Mouse (Mus musculus) lung, adult 2 months (tissue): ENCODE data around the gene Tbc1d2. TPM values are rescaled to one million over a fixed set of nuclear protein-coding genes. Genes with fewer than 3 reads are reported as not detected.
"Not testable (repeated sequence)": the region's sequence is repeated elsewhere in the genome, so short reads cannot be mapped to it uniquely, and the experiment has no call there.

Experiments
- DNase-seq: peaks from one replicate; pipeline ENCODE4 v3.0.0; 2022
- H3K4me1 ChIP-seq: fragments of 200-500 bp; 2 replicates; pipeline ENCODE4 v1.6.1; 2011; ENCODE audit warnings: low read length; ENCODE audit not compliant: control insufficient read depth, insufficient read depth
- H3K4me3 ChIP-seq: fragments of 200-500 bp; replicated peaks from 2 replicates; pipeline ENCODE3; 2011; ENCODE audit warnings: low read depth, mild to moderate bottlenecking, control low read depth, low read length; ENCODE audit errors: extremely low read depth
- CTCF ChIP-seq: fragments of 200-500 bp; IDR thresholded peaks from 2 replicates; pipeline ENCODE4 v1.5.1; 2011; ENCODE audit warnings: mild to moderate bottlenecking, low read length, control low read depth; ENCODE audit not compliant: insufficient read depth
- POLR2A ChIP-seq: fragments of 200-500 bp; IDR thresholded peaks from 2 replicates; pipeline ENCODE4 v1.6.1; 2011; ENCODE audit warnings: low read depth, mild to moderate bottlenecking, control low read depth, low read length, borderline replicate concordance; ENCODE audit errors: extremely low read depth
- WGBS: fragments of 180-500 bp; shearing (Covaris S2); methylation state at CpG from one replicate; pipeline ENCODE4 v1.1.7; 2018; 5-methylcytosine and 5-hydroxymethylcytosine counted together
- polyA plus RNA-seq: library from polyadenylated mRNA; depleted of rRNA; stranded (reverse); fragments of >200 nt; gene quantifications from 2 replicates; pipeline ENCODE4 v1.2.3, GENCODE M21; 2012

Gene Tbc1d2
- polyA plus RNA-seq, 1 experiment, result 10.2 TPM

DNA sequence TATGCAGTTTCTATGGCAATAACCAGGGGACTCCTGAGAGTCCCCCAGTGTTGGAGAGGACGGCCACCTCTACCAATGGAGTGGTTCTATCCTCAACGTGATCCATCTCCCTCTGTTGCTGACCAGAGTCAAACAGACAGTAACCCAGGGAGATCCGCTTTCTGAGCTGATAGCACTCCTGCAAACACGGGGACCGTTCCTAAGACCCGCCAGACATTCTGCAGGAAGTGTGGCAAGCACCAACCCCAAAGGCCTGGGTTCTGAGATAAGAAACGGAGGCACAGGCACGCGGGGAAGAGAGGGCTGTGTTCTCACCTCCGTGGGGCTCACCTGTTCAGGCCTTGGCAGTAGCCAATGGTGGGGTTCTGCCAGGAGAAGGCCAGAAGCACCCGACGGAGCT lies 36.4 kb downstream of the Tbc1d2 start:
- 66% methylated on average over 12 of the region's 12 CpGs for WGBS
- no peak for DNase-seq

DNA sequence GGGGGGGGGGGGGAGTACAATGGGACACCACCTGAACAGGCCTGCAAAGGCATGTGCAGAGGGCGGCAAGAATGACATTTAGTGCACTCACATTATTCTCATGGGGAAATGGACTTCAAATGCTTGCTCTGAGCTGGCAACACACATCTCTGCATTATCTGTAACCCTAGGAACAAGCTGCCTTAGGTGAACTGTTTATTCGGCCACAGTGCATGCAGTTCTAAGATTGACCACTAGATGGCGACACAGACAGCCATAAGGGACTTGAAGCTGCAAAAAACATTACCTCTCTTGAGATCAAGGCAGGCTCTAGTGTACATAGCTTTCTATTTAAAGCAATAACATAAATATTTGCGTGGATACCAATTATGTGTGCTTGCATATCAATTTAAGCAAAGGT lies 38.8 kb downstream of the Tbc1d2 start:
- peak; percentile 83 for DNase-seq
- no peak overlapping the region for H3K4me3 ChIP-seq
- no peak for TF ChIP-seq POLR2A
- TF ChIP-seq CTCF, result peak; percentile 61
- no peaks in the 10 kb centered on the region for H3K4me1 ChIP-seq
- WGBS, result 3% methylated on average over 4 of the region's 4 CpGs

More for the DNA sequence above, 36.4 kb downstream of the Tbc1d2 start:
- TF ChIP-seq POLR2A (no peak), CTCF (no peak)
- no peak overlapping the region for H3K4me3 ChIP-seq
- H3K4me1 ChIP-seq, result no peaks in the 10 kb centered on the region

- TF ChIP-seq POLR2A (no peak), CTCF (no peak)
- no peaks in the 10 kb centered on the region for H3K4me1 ChIP-seq
- 68% methylated on average over 3 of the region's 3 CpGs for WGBS
- DNase-seq, result no peak
- no peak overlapping the region for H3K4me3 ChIP-seq
Measured at GRCm38 (mm10) chr4:46607601-46608000, 42.4 kb downstream of the Tbc1d2 start.

DNA sequence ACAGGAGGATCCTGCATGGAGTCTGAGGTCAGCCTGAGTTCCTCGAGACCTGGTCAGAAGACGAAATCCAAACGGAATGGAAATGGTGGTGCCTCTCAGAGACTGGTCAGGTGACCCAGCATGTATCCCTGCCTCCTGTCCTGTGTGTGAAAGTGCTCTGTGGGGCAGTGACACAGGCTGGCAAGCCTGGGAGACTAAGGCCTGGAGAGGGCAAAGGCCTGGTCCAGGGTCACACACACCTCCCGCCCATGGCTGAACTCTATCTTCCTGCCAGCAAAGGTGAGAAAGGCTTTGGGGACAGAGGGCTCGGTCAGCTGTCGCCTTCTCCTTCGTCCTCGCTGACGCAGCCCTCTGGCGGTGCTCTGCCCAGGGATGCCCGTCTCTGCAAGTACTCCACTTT lies 44.6 kb downstream of the Tbc1d2 start:
- no peak overlapping the region for H3K4me3 ChIP-seq
- 69% methylated on average over 11 of the region's 11 CpGs for WGBS

DNA sequence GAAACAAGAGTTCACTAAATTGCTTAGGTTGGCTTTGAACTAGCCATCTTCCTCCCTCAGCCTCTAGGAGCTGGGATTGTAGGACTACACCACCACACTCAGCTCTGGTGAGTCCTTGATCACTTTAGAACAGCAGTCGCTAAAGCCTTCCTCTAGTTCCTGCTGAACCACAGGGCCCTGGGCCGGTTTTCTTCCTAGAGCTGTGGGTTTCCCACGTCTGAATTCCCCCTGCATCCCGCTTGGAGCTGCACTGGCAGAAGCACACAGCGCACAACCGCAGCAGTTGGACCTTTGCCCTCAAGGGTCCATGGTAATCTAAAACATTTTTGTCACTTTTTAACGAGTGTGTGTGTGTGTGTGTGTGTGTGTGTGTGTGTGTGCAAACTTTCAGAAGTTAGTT lies 47.3 kb downstream of the Tbc1d2 start:
- 44% methylated on average over 7 of the region's 7 CpGs for WGBS
- TF ChIP-seq CTCF (no peak), POLR2A (no peak)
- no peak overlapping the region for H3K4me3 ChIP-seq
- H3K4me1 ChIP-seq, result no peaks in the 10 kb centered on the region
- DNase-seq, result no peak

More for the DNA sequence above, 44.6 kb downstream of the Tbc1d2 start:
- TF ChIP-seq CTCF, result no peak
- no peak for DNase-seq
- no peaks in the 10 kb centered on the region for H3K4me1 ChIP-seq

GRCm38 (mm10) chr4:46601844-46602423 lies 48.1 kb downstream of the Tbc1d2 start, which contains the start of gene Coro2a:
Gene Coro2a, minus strand, starts transcription at chr4:46602202.
- Histone ChIP-seq H3K4me3 (peak within 1 kb of the TSS; percentile 79), H3K4me1 (no peaks in the 10 kb centered on the region)
- DNase-seq, result peak; percentile 84
- under 1% methylated on average over 56 of the region's 66 CpGs for WGBS
- TF ChIP-seq CTCF (peak; percentile 69), POLR2A (no peak)

GRCm38 (mm10) chr4:46601258-46601843 lies 48.7 kb downstream of the Tbc1d2 start:
- TF ChIP-seq CTCF (no peak), POLR2A (no peak)
- peak; percentile 43 for DNase-seq
- Histone ChIP-seq H3K4me1 (no peaks in the 10 kb centered on the region), H3K4me3 (peak overlapping the region; percentile 73)
- whole genome bisulfite sequencing, result 1% methylated on average over 50 of the region's 52 CpGs

GRCm38 (mm10) chr4:46600473-46601257 lies 49.3 kb downstream of the Tbc1d2 start:
- no peak for TF ChIP-seq POLR2A
- TF ChIP-seq CTCF, result no peak
- WGBS, result 36% methylated on average over 20 of the region's 20 CpGs
- H3K4me1 ChIP-seq, result no peaks in the 10 kb centered on the region
- DNase-seq, result no peak
- H3K4me3 ChIP-seq, result peak overlapping the region; percentile 73

- H3K4me3 ChIP-seq, H3K4me1 ChIP-seq, DNase-seq: not testable (repeated sequence)
- 77% methylated on average over 12 of the region's 12 CpGs for WGBS
Measured at GRCm38 (mm10) chr4:46599609-46600008, 50.4 kb downstream of the Tbc1d2 start.

GRCm38 (mm10) chr4:46598981-46599380 lies 51.0 kb downstream of the Tbc1d2 start:
- no peaks in the 10 kb centered on the region for H3K4me1 ChIP-seq
- TF ChIP-seq CTCF, result no peak
- no peak for TF ChIP-seq POLR2A
- DNase-seq, result no peak
- WGBS, result 60% methylated on average over 6 of the region's 6 CpGs
- H3K4me3 ChIP-seq, result no peak overlapping the region
